Mouse (Mus musculus): Measurements from ENCODE around the gene AI413582. TPM values are rescaled to one million over a fixed set of nuclear protein-coding genes. Genes with fewer than 3 reads are reported as not detected.

Gene AI413582
- total and polyA plus RNA-seq, 2 experiments from 2014 or later, result 50.2 to 92.7 TPM

GRCm38 (mm10) chr17:27528030-27528429 lies 37.5 kb downstream of the AI413582 start:
- H3K36me3 ChIP-seq (ENCODE audit: insufficient read depth, low read length), result no peaks in the 10 kb centered on the region
- no peaks in the 10 kb centered on the region; the same call in 1 of the 2 replicates for H3K4me1 ChIP-seq (ENCODE audit: insufficient read depth, low read length)
- no peaks in the 10 kb centered on the region for H3K9me3 ChIP-seq (ENCODE audit: low read length)
- TF ChIP-seq CTCF (IDR thresholded peaks at IDR 0.05; ENCODE audit: low read depth), result peak; percentile 35; the same call in 1 of the 2 replicates
- ATAC-seq (0 out of 2 replicates have a peak, but pooled peaks have one; percentile 19), DNase-seq (ENCODE audit: low spot score) (no peak)
- H3K9ac ChIP-seq (replicated peaks; ENCODE audit: low read length), result no peak overlapping the region
- H3K4me2 ChIP-seq (ENCODE audit: low read depth, low read length), result no peak overlapping the region
- no peaks in the 10 kb centered on the region for H3K27me3 ChIP-seq (ENCODE audit: insufficient read depth, low read length)
- no peak overlapping the region for H3K4me3 ChIP-seq (ENCODE audit: low read length)
- 50% methylated on average over 8 of the region's 8 CpGs for WGBS
- no peak overlapping the region for H3K27ac ChIP-seq

GRCm38 (mm10) chr17:27527188-27527587 lies 38.4 kb downstream of the AI413582 start:
- TF ChIP-seq CTCF (IDR thresholded peaks at IDR 0.05; ENCODE audit: low read depth), result no peak
- no peak for ATAC-seq
- Histone ChIP-seq H3K9me3 (ENCODE audit: low read length) (no peaks in the 10 kb centered on the region), H3K4me3 (ENCODE audit: low read length) (no peak overlapping the region), H3K27me3 (ENCODE audit: insufficient read depth, low read length) (no peaks in the 10 kb centered on the region), H3K4me1 (ENCODE audit: insufficient read depth, low read length) (no peaks in the 10 kb centered on the region; the same call in 1 of the 2 replicates), H3K27ac (no peak overlapping the region), H3K9ac (replicated peaks; ENCODE audit: low read length) (no peak overlapping the region), H3K36me3 (ENCODE audit: insufficient read depth, low read length) (no peaks in the 10 kb centered on the region), H3K4me2 (ENCODE audit: low read depth, low read length) (no peak overlapping the region)
- WGBS, result 71% methylated on average over 6 of the region's 6 CpGs
- no peak for DNase-seq (ENCODE audit: low spot score)

- Histone ChIP-seq H3K9me3 (ENCODE audit: low read length) (no peaks in the 10 kb centered on the region), H3K27me3 (ENCODE audit: insufficient read depth, low read length) (peaks cover 11% of the 10 kb centered on the region), H3K4me3 (ENCODE audit: low read length) (no peak overlapping the region), H3K9ac (replicated peaks; ENCODE audit: low read length) (no peak overlapping the region), H3K27ac (no peak overlapping the region), H3K4me1 (ENCODE audit: insufficient read depth, low read length) (no peaks in the 10 kb centered on the region; the same call in 1 of the 2 replicates), H3K4me2 (ENCODE audit: low read depth, low read length) (no peak overlapping the region), H3K36me3 (ENCODE audit: insufficient read depth, low read length) (no peaks in the 10 kb centered on the region)
- TF ChIP-seq CTCF (IDR thresholded peaks at IDR 0.05; ENCODE audit: low read depth), result no peak
- ATAC-seq (no peak), DNase-seq (ENCODE audit: low spot score) (no peak)
- WGBS, result 46% methylated on average over 7 of the region's 7 CpGs
Measured at GRCm38 (mm10) chr17:27523121-27523520, 42.4 kb downstream of the AI413582 start.

GRCm38 (mm10) chr17:27521303-27521702 lies 44.3 kb downstream of the AI413582 start, which contains the start of gene Grm4:
Grm4 (minus strand) TSS chr17:27521403.
- no peaks in the 10 kb centered on the region for H3K9me3 ChIP-seq (ENCODE audit: low read length)
- no peaks in the 10 kb centered on the region; the same call in 1 of the 2 replicates for H3K4me1 ChIP-seq (ENCODE audit: insufficient read depth, low read length)
- no peak for TF ChIP-seq CTCF (IDR thresholded peaks at IDR 0.05; ENCODE audit: low read depth)
- H3K27me3 ChIP-seq (ENCODE audit: insufficient read depth, low read length), result peaks cover 11% of the 10 kb centered on the region
- H3K4me2 ChIP-seq (ENCODE audit: low read depth, low read length), result peak within 1 kb of the TSS; percentile 46
- ATAC-seq (no peak), DNase-seq (ENCODE audit: low spot score) (no peak)
- WGBS, result 72% methylated on average over 5 of the region's 5 CpGs
- H3K27ac ChIP-seq, result no peak within 1 kb of the TSS
- H3K9ac ChIP-seq (replicated peaks; ENCODE audit: low read length), result no peak within 1 kb of the TSS
- no peaks in the 10 kb centered on the region for H3K36me3 ChIP-seq (ENCODE audit: insufficient read depth, low read length)
- H3K4me3 ChIP-seq (ENCODE audit: low read length), result 0 out of 2 replicates have a peak within 1 kb of the TSS, but pooled peaks have one; percentile 10

- ATAC-seq (peak; percentile 57), DNase-seq (ENCODE audit: low spot score) (peak; percentile 79)
- H3K4me1 ChIP-seq (ENCODE audit: insufficient read depth, low read length), result no peaks in the 10 kb centered on the region; the same call in 1 of the 2 replicates
- under 1% methylated on average over 27 of the region's 27 CpGs for WGBS
- H3K9me3 ChIP-seq (ENCODE audit: low read length), result no peaks in the 10 kb centered on the region
- no peak overlapping the region for H3K9ac ChIP-seq (replicated peaks; ENCODE audit: low read length)
- no peaks in the 10 kb centered on the region for H3K36me3 ChIP-seq (ENCODE audit: insufficient read depth, low read length)
- H3K27ac ChIP-seq, result no peak overlapping the region
- H3K4me3 ChIP-seq (ENCODE audit: low read length), result 0 out of 2 replicates have a peak overlapping the region, but pooled peaks have one; percentile 10
- H3K4me2 ChIP-seq (ENCODE audit: low read depth, low read length), result peak overlapping the region; percentile 46
- peak; percentile 79 for TF ChIP-seq CTCF (IDR thresholded peaks at IDR 0.05; ENCODE audit: low read depth)
- peaks cover 16% of the 10 kb centered on the region for H3K27me3 ChIP-seq (ENCODE audit: insufficient read depth, low read length)
Measured at GRCm38 (mm10) chr17:27520557-27520956, 45.0 kb downstream of the AI413582 start.

- Histone ChIP-seq H3K36me3 (ENCODE audit: insufficient read depth, low read length) (no peaks in the 10 kb centered on the region), H3K27ac (no peak overlapping the region), H3K9me3 (ENCODE audit: low read length) (no peaks in the 10 kb centered on the region), H3K4me3 (ENCODE audit: low read length) (no peak overlapping the region), H3K4me2 (ENCODE audit: low read depth, low read length) (no peak overlapping the region), H3K27me3 (ENCODE audit: insufficient read depth, low read length) (peaks cover 22% of the 10 kb centered on the region), H3K4me1 (ENCODE audit: insufficient read depth, low read length) (peaks cover 2% of the 10 kb centered on the region; the same call in 1 of the 2 replicates), H3K9ac (replicated peaks; ENCODE audit: low read length) (no peak overlapping the region)
- WGBS, result 16% methylated on average over 15 of the region's 15 CpGs
- TF ChIP-seq CTCF (IDR thresholded peaks at IDR 0.05; ENCODE audit: low read depth), result no peak
- ATAC-seq, result 0 out of 2 replicates have a peak, but pooled peaks have one; percentile 4
- DNase-seq (ENCODE audit: low spot score), result no peak
Measured at GRCm38 (mm10) chr17:27518700-27519595, 46.6 kb downstream of the AI413582 start.

All from hindbrain, postnatal 0 days (tissue).